Mouse (Mus musculus): ENCODE results near the gene Lamtor2. TPM values are rescaled to one million over a fixed set of nuclear protein-coding genes. Genes with fewer than 3 reads are reported as not detected.
A peak's percentile ranks its signal among the peaks of the same experiment; 100 is the strongest.

Gene Lamtor2
- polyA plus RNA-seq, 1 experiment from 2014 or later: 95.9 TPM

DNA sequence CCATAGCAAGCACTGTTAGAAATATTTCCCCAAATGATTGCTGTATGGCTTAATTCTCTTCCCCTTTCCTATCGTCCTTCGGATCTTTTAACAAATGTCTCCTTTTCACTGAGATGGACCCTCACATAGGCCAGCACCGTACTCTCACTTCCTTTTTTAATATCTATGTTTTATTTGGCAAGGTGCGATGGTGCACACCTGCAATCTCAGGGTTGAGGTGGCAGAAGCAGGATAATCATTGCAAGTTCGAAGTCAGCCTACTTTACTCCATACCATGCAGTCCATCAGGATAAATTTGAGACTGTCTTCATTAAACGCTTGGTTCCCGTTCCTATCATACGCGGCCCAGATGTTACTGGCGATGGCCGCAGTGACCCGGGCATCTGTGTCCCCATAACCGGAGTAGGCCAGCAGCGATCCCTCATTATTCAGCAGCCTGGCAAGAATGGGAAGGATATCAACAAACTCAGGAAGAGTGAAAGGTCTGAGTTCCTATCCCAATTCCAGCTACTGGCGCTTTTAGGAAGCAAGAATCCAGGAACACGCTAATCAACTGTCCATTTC is 710 bp downstream of the Lamtor2 start:
- no peak for DNase-seq

DNA sequence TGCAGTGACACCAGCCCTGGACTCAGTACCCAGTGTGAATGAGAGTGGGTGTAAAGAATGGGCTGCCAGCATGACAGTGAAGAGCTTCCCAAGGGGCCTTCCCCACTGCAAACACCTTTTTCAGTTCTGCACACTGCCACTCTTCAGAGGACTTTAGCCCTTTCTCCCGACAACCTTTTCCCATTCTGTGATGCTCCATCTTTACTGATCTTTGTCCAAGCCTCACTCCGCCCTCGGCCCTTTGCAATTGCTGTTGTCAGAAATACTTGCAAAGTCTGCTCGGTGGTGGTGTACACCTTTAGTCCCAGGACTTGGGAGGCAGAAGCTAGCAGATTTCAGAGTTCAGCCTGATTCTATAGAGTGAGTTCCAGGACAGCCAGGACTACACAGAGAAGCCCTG is 1.3 kb downstream of the Lamtor2 start:
- Histone ChIP-seq H3K36me3 (peaks cover 15% of the 10 kb centered on the region), H3K9me3 (replicated peaks) (no peaks in the 10 kb centered on the region), H3K27me3 (no peaks in the 10 kb centered on the region), H3K27ac (0 out of 2 replicates have a peak overlapping the region, but pooled peaks have one; percentile 24), H3K4me1 (replicated peaks) (peaks cover 56% of the 10 kb centered on the region), H3K9ac (peak overlapping the region; percentile 92), H3K4me2 (peak overlapping the region; percentile 96), H3K4me3 (replicated peaks) (peak overlapping the region; percentile 83)
- no peak for ATAC-seq (ENCODE audit: low read depth)
- 64% methylated on average over 4 of the region's 4 CpGs for WGBS (ENCODE audit: insufficient replicate concordance)
- no peak for DNase-seq

More for the DNA sequence above, 710 bp downstream of the Lamtor2 start:
- Histone ChIP-seq H3K4me3 (replicated peaks) (peak overlapping the region; percentile 83), H3K4me1 (replicated peaks) (peaks cover 50% of the 10 kb centered on the region), H3K27me3 (no peaks in the 10 kb centered on the region), H3K9ac (peak overlapping the region; percentile 92), H3K27ac (peak overlapping the region; percentile 83), H3K9me3 (replicated peaks) (no peaks in the 10 kb centered on the region), H3K36me3 (peaks cover 21% of the 10 kb centered on the region), H3K4me2 (peak overlapping the region; percentile 96)
- WGBS (ENCODE audit: insufficient replicate concordance): 10% methylated on average over 16 of the region's 16 CpGs
- no peak for ATAC-seq (ENCODE audit: low read depth)

DNA sequence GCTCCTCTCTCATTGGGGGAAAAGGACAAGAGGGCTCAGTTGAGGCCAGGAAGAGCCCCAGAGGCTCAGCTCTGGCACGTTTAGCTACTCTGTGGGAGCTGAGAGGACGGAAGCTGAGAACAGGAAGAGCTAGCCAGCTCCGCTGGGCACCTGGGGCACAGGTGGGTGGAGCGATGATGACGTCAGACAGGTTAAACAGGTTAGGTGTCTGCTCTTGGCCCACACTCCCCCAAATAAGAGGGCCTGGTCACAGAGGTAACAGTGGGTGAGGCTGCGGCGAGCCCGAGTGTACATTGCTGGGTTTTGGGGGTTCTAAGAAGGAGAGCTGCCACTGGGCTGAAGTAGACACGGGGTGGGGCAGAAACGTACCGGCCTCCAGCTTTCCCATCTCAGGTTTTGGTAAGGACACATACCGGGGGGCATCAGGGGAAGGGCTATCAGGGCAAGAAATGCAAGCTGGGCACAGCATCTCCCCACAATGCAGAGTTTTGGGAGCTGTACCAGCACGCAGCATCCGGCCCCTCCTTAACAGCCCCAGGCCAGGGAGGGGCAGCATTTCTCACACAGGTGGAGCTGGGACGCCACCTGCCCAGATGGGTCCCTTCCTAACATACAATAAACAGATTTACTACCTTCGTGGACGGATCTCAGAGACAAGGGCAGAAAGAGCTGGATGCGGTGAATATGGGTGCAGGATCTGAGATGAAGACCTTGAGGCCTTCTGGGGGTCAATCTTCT is 4.5 kb downstream of the Lamtor2 start, which contains the start of gene Rab25:
TSS of gene Rab25 (minus strand) at position 121 of the 738 bp plus-strand sequence.
- no peak within 1 kb of the TSS for H3K4me3 ChIP-seq (replicated peaks)
- H3K4me2 ChIP-seq: no peak within 1 kb of the TSS
- H3K9ac ChIP-seq: no peak within 1 kb of the TSS
- DNase-seq (no peak), ATAC-seq (ENCODE audit: low read depth) (no peak)
- no peaks in the 10 kb centered on the region for H3K9me3 ChIP-seq (replicated peaks)
- WGBS (ENCODE audit: insufficient replicate concordance): 69% methylated on average over 18 of the region's 18 CpGs
- H3K27ac ChIP-seq: no peak within 1 kb of the TSS
- no peaks in the 10 kb centered on the region for H3K27me3 ChIP-seq
- peaks cover 46% of the 10 kb centered on the region for H3K4me1 ChIP-seq (replicated peaks)
- no peaks in the 10 kb centered on the region for H3K36me3 ChIP-seq

DNA sequence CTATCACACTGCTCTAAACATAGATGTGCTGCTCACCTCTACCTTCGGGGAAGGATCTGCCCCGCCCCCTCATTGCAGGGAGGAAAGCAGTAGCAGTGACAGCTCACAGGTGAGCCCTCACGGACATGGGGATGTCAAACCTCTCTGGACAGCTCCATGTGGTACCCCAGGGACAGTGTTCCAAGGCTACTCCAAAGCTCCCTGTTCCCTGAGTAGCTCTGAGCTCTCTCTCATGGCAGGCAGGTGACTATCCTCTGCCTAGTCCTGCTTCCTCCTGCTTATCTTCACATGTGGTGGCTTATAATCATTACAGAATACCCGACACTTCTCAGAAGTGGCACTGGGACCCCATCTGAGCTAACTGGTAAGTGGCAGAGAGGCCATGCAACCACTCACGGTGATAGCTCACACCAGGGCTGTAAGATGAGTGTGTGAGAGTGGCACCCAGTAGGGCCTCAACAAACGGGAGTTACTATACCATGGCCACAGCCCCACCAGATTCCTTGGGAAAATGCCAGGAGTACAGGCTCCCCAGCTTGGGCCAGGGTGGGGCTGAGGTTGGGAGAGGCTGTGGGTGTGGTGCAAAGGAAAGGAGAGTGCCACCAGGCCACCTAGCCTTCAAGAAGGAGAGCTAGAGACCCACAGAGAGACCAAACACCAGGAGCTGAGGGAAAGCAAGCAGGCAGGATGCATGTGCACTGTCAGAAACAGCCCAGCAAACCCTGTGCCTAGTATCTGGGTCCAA is 6.0 kb downstream of the Lamtor2 start:
- no peak overlapping the region for H3K4me2 ChIP-seq
- 44% methylated on average over 6 of the region's 6 CpGs for WGBS (ENCODE audit: insufficient replicate concordance)
- no peak for ATAC-seq (ENCODE audit: low read depth)

GRCm38 (mm10) chr3:88544955-88545591 is 7.8 kb downstream of the Lamtor2 start:
- Histone ChIP-seq H3K4me3 (replicated peaks) (no peak overlapping the region), H3K36me3 (no peaks in the 10 kb centered on the region), H3K9me3 (replicated peaks) (no peaks in the 10 kb centered on the region), H3K27me3 (no peaks in the 10 kb centered on the region), H3K9ac (no peak overlapping the region), H3K4me2 (no peak overlapping the region), H3K4me1 (replicated peaks) (peaks cover 31% of the 10 kb centered on the region), H3K27ac (no peak overlapping the region)
- WGBS (ENCODE audit: insufficient replicate concordance): 53% methylated on average over 20 of the region's 20 CpGs
- no peak for DNase-seq
- no peak for ATAC-seq (ENCODE audit: low read depth)

More for the DNA sequence above, 6.0 kb downstream of the Lamtor2 start:
- H3K27ac ChIP-seq: no peak overlapping the region
- no peaks in the 10 kb centered on the region for H3K9me3 ChIP-seq (replicated peaks)
- no peaks in the 10 kb centered on the region for H3K36me3 ChIP-seq
- H3K4me3 ChIP-seq (replicated peaks): no peak overlapping the region
- H3K27me3 ChIP-seq: no peaks in the 10 kb centered on the region
- peaks cover 39% of the 10 kb centered on the region for H3K4me1 ChIP-seq (replicated peaks)
- H3K9ac ChIP-seq: no peak overlapping the region
- no peak for DNase-seq

DNA sequence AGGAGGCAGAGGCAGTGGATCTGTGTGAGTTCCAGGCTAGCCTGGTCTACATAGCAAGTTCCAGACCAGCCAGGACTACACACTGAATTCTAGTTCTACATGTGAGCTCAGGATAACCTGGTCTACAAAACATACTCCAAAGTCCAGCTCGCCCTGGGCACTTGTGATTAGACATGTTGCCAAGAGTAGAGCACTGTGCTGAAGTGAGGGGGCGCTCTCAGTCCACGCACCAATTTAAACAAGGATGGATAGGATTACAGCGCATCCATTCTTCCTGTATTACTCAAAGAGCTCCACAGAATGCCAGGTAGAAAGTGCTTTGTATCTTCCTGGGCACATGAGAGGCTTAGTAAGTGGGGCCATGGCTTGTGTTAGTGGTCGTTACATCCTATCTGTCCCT is 8.4 kb downstream of the Lamtor2 start:
- H3K27ac ChIP-seq: no peak overlapping the region
- WGBS (ENCODE audit: insufficient replicate concordance): 35% methylated on average over 5 of the region's 5 CpGs
- ATAC-seq (ENCODE audit: low read depth) (no peak), DNase-seq (peak; percentile 20)
- H3K36me3 ChIP-seq: no peaks in the 10 kb centered on the region
- H3K4me1 ChIP-seq (replicated peaks): peaks cover 31% of the 10 kb centered on the region
- no peaks in the 10 kb centered on the region for H3K9me3 ChIP-seq (replicated peaks)
- H3K9ac ChIP-seq: no peak overlapping the region
- no peak overlapping the region for H3K4me3 ChIP-seq (replicated peaks)
- H3K4me2 ChIP-seq: no peak overlapping the region
- no peaks in the 10 kb centered on the region for H3K27me3 ChIP-seq

DNA sequence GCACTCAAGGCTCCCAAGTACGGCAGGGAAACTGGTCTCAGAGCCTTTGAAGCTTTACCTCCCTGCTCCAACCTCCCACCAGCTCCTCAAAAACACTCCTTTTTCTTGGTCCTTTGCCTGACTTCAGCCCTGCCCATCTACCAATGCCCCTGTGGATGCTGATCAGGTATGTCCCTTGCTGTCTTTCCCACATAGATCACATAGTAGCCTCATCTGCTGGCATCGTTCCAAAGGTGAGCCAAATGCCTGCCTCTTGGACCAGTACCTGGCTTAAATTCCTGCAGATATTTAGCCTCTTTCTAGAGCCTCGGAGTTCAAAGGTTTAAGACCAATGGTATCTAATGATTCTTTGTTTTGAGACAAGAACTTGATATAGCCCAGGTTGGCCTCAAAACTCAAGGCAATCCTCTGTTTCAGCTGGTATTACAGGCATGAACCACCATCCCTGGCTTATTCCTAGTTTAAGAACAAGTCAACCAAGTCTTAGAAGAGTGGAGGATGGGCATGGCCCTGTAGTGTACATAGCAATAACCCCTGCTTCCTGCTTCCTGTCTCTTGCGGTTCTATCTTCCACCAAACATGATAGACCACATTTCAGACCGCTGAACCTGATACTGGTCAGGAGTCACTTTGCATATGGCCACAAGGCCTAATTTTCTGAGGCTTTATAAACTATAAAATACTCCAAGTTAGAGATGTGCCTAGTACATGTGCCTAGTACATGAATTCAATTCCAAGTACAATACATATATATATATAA is 9.0 kb downstream of the Lamtor2 start:
- peaks cover 34% of the 10 kb centered on the region for H3K4me1 ChIP-seq (replicated peaks)
- H3K4me3 ChIP-seq (replicated peaks): no peak overlapping the region
- H3K9me3 ChIP-seq (replicated peaks): no peaks in the 10 kb centered on the region
- no peak overlapping the region for H3K27ac ChIP-seq
- ATAC-seq (ENCODE audit: low read depth) (no peak), DNase-seq (no peak)
- H3K9ac ChIP-seq: no peak overlapping the region
- no peak overlapping the region for H3K4me2 ChIP-seq
- WGBS (ENCODE audit: insufficient replicate concordance): 37% methylated on average over 5 of the region's 5 CpGs
- no peaks in the 10 kb centered on the region for H3K36me3 ChIP-seq
- no peaks in the 10 kb centered on the region for H3K27me3 ChIP-seq

- WGBS (ENCODE audit: insufficient replicate concordance): 84% methylated on average over 8 of the region's 8 CpGs
- ATAC-seq (ENCODE audit: low read depth) (no peak), DNase-seq (no peak)
- Histone ChIP-seq H3K4me2 (no peak overlapping the region), H3K36me3 (no peaks in the 10 kb centered on the region), H3K4me1 (replicated peaks) (peaks cover 36% of the 10 kb centered on the region), H3K9me3 (replicated peaks) (no peaks in the 10 kb centered on the region), H3K4me3 (replicated peaks) (no peak overlapping the region), H3K27ac (no peak overlapping the region), H3K27me3 (no peaks in the 10 kb centered on the region), H3K9ac (no peak overlapping the region)
Measured at GRCm38 (mm10) chr3:88543174-88543573, 9.7 kb downstream of the Lamtor2 start.

GRCm38 (mm10) chr3:88542486-88542885 is 10.4 kb downstream of the Lamtor2 start:
- Histone ChIP-seq H3K27ac (no peak overlapping the region), H3K4me2 (no peak overlapping the region), H3K27me3 (no peaks in the 10 kb centered on the region), H3K4me1 (replicated peaks) (peaks cover 38% of the 10 kb centered on the region), H3K9ac (no peak overlapping the region), H3K9me3 (replicated peaks) (no peaks in the 10 kb centered on the region), H3K36me3 (no peaks in the 10 kb centered on the region), H3K4me3 (replicated peaks) (no peak overlapping the region)
- ATAC-seq (ENCODE audit: low read depth) (no peak), DNase-seq (no peak)
- 76% methylated on average over 4 of the region's 4 CpGs for WGBS (ENCODE audit: insufficient replicate concordance)

- H3K27me3 ChIP-seq: no peaks in the 10 kb centered on the region
- H3K36me3 ChIP-seq: no peaks in the 10 kb centered on the region
- no peak overlapping the region for H3K4me3 ChIP-seq (replicated peaks)
- WGBS (ENCODE audit: insufficient replicate concordance): 69% methylated on average over 7 of the region's 7 CpGs
- H3K27ac ChIP-seq: no peak overlapping the region
- H3K9ac ChIP-seq: no peak overlapping the region
- DNase-seq (no peak), ATAC-seq (ENCODE audit: low read depth) (no peak)
- peaks cover 40% of the 10 kb centered on the region for H3K4me1 ChIP-seq (replicated peaks)
- H3K4me2 ChIP-seq: no peak overlapping the region
- H3K9me3 ChIP-seq (replicated peaks): no peaks in the 10 kb centered on the region
Measured at GRCm38 (mm10) chr3:88541622-88542401, 11.1 kb downstream of the Lamtor2 start.

Data from liver, embryonic 13.5 days (tissue).